Mouse (Mus musculus): ENCODE results near the gene Lysmd4. TPM values are rescaled to one million over a fixed set of nuclear protein-coding genes. Genes with fewer than 3 reads are reported as not detected.

Lysmd4 gene
- 1.0 and 4.2 TPM in 2 replicates for polyA plus RNA-seq (2012; ENCODE audit: low replicate concordance)

DNA sequence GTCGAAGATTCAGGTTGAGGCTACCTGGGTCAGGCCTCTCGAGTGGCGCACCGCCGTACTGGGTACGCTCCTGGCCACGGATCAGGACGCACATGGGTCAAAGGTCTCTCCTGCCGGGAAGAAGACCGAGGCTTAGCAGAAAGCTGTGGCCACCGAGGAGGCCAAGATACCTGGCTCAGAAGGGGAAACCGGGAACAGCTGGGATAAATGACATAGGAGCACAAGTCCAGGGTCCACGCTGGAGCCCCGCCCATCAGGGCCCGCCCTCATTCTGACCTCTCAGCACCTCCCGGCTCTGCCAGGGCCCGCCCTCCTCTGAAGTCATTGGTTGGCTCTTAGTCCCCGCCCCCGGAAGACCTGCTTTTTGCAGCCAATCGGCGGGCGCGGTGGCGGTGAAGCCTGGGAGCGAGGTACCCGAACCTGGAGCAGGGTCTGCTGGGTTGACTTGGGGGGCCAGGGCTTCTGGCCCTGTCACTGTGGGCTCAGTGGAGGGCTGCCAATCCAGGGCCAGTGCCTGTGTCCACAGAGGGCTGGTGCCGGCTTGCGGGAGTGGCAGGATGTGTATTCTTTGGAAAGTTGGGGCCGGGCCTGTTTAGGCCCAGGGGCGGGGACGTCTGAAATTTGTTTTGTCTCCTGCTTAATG is at the start of gene Lysmd4:
Gene Lysmd4, plus strand, starts transcription at position 325 of the 643 bp plus-strand sequence.

Other genes with a start within 250 kb of the Lysmd4 start
- gene Mef2a, start 150.3 kb downstream of the Lysmd4 start, polyA plus RNA-seq (2012; ENCODE audit: low replicate concordance), result 5.0 and 5.1 TPM in 2 replicates

Measured in leukemia stem cell, adult 10-12 weeks (primary cell).